Mouse (Mus musculus) CH12.LX (cell line): ENCODE measurements around the gene Kcnip4.

Experiments
- CHD1 ChIP-seq: IDR thresholded peaks from 2 replicates; pipeline ENCODE4 v1.6.1; 2012; ENCODE audit warnings: low read depth, low read length, improper control_type of control experiment, inconsistent platforms
- CTCF ChIP-seq, 2 experiments: IDR thresholded peaks in 1 of 2; conservative IDR thresholded peaks in 1 of 2; 2 replicates each; pipeline ENCODE4 v1.5.1; 2011 to 2012; ENCODE audit warnings: low read depth in 2 of 2, low read length in 2 of 2, improper control_type of control experiment in 1 of 2, inconsistent platforms in 1 of 2, mild to moderate bottlenecking in 1 of 2, moderate library complexity in 1 of 2
- HCFC1 ChIP-seq: IDR thresholded peaks from 2 replicates; pipeline ENCODE4 v1.6.1; 2012; ENCODE audit warnings: low read depth, mild to moderate bottlenecking, inconsistent platforms, low read length, improper control_type of control experiment
- JUND ChIP-seq: conservative IDR thresholded peaks from 2 replicates; pipeline ENCODE4 v1.6.1; 2011; ENCODE audit warnings: low read depth, low read length, improper control_type of control experiment
- KAT2A ChIP-seq: IDR thresholded peaks from 2 replicates; pipeline ENCODE4 v1.6.1; 2012; ENCODE audit warnings: low read length, improper control_type of control experiment, inconsistent platforms; ENCODE audit not compliant: insufficient replicate concordance
- MAFK ChIP-seq: IDR thresholded peaks from 2 replicates; pipeline ENCODE4 v1.6.1; 2011; ENCODE audit warnings: low read length, improper control_type of control experiment; ENCODE audit not compliant: insufficient replicate concordance
- MAX ChIP-seq: IDR thresholded peaks from 2 replicates; pipeline ENCODE4 v1.6.1; 2011; ENCODE audit warnings: low read length, improper control_type of control experiment
- SIN3A ChIP-seq: IDR thresholded peaks from 2 replicates; pipeline ENCODE4 v1.6.1; 2012; ENCODE audit warnings: low read length, improper control_type of control experiment, inconsistent platforms
- UBTF ChIP-seq: IDR thresholded peaks from 2 replicates; pipeline ENCODE4 v1.6.1; 2012; ENCODE audit warnings: low read depth, mild to moderate bottlenecking, inconsistent platforms, low read length, improper control_type of control experiment, moderate library complexity
- USF1 ChIP-seq: IDR thresholded peaks from 2 replicates; pipeline ENCODE4 v1.6.1; 2014; ENCODE audit warnings: low read depth, mild to moderate bottlenecking, inconsistent platforms, low read length, improper control_type of control experiment
- USF2 ChIP-seq: conservative IDR thresholded peaks from 2 replicates; pipeline ENCODE4 v1.6.1; 2011; ENCODE audit warnings: low read depth, low read length, improper control_type of control experiment
- ZMIZ1 ChIP-seq: IDR thresholded peaks from 2 replicates; pipeline ENCODE4 v1.6.1; 2012; ENCODE audit warnings: low read depth, mild to moderate bottlenecking, inconsistent platforms, low read length, improper control_type of control experiment
- ZNF384 ChIP-seq: IDR thresholded peaks from 2 replicates; pipeline ENCODE4 v1.6.1; 2012; ENCODE audit warnings: low read depth, low read length, improper control_type of control experiment, inconsistent platforms

GRCm38 (mm10) chr5:48889395-48890194 lies 635.1 kb downstream of the Kcnip4 start:
- TF ChIP-seq USF2 (no peak), ZNF384 (no peak), HCFC1 (no peak), CHD1 (no peak), CTCF (conservative IDR thresholded peaks at IDR 0.05 in 1 of 2, IDR thresholded peaks at IDR 0.05 in 1 of 2; ENCODE audit: low read depth in 2 of 2, low read length in 2 of 2) (no peak), UBTF (no peak), SIN3A (no peak), MAFK (no peak), MAX (no peak), JUND (no peak), KAT2A (no peak), USF1 (no peak), ZMIZ1 (no peak)
